Mouse (Mus musculus) heart, adult 9 months (tissue): ENCODE measurements around the gene Ezh1.

Experiments used
- DNase-seq, 2 experiments: peaks; one replicate each; pipeline ENCODE4 v3.0.0; 2022; ENCODE audit warnings: low spot score in 2 of 2

The Ezh1 gene

DNA sequence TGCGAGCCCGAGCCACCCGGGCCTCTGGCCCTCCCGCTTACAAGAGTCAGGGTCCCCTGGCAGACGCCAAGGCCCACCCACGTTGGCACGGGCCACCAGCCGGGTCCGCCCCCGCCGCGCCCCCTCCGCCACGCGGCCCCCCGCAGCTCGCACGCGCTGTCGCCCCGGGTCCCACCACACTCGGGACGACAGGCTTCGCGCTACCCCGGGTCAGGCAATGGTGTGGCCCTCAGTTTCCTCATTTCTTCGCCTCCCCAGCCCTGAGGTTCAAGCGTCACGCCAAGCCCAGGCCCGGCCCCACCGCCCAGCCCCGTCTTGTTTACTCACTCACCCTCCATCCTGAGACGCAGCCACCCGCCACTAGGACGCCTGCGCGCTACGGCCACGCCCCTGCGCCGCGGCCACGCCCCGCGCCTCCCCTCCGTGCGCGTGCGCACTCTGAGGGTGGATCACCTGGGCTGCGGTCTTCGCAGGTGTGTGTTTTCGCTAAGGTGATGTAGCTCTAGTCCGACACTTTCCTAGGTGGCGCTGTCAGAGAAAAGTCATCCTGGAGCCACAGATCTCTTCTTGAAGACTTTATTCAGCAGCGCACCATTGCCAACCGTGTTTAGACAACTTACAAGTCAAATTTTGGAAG lies at the start of gene Ezh1:
Gene Ezh1, minus strand, starts transcription at position 399 of the 637 bp plus-strand sequence.
- peak; percentile 92 to 94 for DNase-seq

DNA sequence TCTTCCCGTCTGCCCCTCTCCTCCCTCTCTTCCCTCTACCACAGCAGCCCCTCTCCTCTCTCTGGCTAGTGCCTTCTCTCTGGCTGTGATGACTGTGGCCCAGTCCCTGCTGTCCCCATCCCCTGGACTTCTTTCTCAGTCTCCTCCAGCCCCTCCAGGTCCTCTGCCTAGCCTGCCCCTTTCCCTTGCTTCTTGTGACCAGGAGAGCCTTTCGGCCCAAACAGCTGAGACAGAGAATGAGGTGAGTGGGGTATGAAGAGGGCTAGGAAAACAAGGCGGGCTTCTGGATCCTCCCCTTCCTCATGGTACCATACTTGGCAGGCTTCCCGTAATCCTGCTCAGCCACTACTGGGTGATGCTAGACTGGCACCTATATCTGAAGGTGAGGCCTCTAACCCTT lies 49.0 kb upstream of the Ezh1 start:
- DNase-seq, result no peak

DNA sequence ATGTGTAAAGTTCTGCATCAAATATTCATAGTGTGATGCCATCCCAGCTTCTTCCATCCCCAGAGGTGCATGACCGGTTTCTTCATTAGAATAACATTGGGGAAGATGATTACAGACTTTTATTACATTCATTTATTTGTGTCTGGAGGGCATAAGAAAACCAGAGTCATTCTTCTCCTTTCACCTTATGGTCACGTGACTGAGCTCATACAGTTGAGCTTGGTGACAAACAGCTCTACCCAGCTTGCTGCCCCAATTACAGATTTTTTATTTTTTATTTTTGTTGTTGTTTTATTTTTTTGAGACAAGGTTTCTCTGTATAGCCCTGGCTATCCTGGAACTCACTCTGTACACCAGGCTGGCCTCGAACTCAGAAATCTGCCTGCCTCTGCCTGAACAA lies 46.2 kb upstream of the Ezh1 start:
- no peak for DNase-seq

DNA sequence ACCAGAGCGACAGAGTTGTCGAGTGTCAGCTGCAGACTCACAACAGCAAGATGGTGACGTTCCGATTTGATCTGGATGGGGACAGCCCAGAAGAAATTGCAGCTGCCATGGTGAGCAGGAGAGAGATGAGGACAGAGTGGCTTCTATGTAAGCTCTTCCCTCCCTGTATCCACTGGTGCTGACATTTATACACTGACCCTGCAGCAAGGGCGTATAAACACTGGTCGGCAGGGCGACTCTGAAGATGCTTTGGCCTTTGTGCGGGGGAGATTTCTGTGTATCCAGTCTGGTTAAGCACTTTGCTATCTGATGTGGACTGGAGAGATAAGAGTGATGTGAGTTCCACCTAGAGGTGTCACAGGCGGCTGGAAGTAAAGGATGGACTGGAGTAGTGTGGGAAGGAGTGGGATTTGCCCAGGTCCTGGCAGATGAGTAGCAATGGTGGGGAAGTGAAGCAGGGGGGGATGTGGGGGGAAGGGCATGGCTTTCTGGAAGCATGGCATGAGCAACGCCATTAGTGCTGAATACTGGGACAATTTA lies 43.4 kb upstream of the Ezh1 start:
- DNase-seq, result no peak

DNA sequence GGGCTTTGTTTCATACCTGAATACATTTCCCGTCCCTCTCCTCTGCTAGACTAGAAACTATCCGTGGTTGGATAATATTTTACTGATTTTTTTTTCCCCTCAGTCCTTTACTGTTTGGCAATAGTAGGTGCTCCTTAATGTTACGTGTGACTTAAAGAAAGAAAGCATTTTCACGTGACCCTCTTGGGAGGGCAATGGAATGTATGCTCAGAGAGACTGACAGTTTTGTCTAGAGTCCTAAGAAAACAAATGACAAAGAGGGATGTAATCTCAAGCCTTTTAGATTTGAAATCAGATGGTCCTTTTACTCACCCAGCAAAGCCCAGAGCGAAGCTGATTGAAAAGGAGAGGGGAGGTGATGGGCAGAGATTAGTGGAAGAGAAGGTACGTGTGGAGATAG lies 39.6 kb upstream of the Ezh1 start:
- no peak for DNase-seq

DNA sequence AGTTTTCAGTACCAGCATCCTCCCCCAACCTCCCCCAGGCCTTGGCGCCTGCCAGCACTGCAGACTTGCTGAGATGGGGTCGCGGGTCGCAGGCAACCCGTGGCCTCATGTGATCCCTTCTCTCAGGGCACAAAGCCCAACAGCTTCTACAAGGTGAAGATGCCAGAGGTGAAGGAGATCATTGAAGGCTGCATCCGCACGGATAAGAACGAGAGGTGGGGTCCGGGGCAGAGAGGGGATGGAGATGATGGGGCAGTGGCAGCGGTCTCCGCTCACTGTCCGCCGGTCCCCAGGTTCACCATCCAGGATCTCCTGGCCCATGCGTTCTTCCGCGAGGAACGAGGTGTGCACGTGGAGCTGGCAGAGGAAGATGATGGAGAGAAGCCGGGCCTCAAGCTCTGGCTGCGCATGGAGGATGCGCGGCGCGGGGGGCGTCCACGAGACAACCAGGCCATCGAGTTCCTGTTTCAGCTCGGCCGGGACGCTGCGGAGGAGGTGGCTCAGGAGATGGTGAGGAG lies 38.8 kb upstream of the Ezh1 start:
- no peak for DNase-seq

DNA sequence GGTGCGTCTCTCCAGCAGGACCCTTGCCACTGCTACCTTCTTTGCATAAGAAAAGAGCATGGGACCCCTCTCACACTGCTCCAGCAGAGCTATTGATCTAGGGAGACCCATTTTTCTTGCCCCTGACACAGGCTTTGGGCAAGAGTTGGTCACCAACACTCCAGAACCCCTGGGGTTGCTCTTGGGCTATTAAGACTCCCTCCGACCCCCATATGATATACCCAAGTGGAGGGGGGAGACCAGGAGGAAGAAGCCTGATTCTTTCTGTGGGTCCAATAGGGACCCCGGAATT lies 37.7 kb upstream of the Ezh1 start:
- no peak for DNase-seq

DNA sequence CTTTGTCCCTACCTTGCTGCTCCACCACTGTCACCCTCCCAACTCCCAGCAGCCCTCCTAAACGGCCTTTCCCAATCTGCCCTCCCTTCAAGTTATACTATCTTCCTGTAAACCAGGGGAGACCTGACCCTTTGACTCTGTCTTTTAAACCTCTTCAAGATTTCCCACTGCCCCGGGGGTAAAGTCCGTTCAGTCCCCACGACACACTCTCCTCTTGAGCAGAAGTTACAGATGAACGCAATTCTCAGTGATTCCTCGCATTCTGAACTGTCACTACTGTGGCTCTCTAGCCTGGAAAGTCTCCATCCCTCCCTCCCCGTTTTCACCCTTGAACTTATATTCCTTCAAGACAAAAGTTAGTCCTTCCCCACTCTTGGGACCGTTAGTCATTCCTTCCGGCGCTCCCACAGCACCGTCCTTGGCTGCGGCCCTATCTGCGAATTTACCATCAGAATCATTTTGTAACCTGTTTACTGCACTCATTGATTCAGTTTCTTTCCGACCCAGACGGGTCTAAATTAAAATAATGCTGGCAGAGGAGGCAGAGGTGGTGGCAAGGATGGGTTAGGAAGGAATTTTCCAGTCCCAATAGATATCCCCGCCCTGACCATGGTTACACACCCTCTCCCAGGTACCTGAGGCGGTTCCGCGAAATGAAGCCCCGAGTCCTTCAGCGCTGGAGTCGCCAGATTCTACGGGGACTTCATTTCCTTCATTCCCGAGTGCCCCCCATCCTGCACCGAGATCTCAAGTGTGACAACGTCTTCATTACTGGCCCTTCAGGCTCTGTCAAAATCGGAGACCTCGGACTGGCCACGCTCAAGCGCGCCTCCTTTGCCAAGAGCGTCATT lies 37.1 kb upstream of the Ezh1 start:
- DNase-seq, result no peak

DNA sequence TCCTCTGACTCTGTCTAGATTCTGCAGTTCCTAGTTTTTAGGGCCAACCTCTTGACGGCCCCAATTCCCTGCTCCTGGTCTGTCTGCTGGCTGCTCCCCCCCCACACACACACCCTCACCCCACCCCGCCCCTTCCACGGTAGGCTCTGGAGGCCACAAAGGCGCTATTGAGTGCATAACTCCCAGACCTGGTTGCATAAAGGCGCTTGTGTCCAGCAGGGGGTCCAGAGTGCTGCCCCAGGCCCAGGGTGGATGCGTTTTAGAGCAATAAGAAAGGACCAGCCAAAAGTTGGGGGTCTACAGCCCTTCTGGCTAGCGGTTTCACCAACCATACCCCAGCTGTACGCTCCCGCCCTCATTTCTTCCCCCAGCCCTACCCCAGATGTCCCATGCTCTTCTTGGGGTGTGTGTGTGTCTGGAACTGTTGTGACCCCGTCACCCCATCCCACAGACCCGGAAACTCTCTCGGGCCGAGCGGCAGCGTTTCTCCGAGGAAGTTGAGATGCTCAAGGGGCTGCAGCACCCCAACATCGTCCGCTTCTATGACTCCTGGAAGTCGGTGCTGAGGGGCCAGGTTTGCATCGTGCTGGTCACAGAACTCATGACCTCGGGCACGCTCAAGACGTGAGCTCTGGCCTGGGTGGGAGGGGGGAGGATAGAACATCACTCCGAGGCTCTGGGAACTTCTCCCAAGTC lies 36.2 kb upstream of the Ezh1 start:
- DNase-seq, result no peak

DNA sequence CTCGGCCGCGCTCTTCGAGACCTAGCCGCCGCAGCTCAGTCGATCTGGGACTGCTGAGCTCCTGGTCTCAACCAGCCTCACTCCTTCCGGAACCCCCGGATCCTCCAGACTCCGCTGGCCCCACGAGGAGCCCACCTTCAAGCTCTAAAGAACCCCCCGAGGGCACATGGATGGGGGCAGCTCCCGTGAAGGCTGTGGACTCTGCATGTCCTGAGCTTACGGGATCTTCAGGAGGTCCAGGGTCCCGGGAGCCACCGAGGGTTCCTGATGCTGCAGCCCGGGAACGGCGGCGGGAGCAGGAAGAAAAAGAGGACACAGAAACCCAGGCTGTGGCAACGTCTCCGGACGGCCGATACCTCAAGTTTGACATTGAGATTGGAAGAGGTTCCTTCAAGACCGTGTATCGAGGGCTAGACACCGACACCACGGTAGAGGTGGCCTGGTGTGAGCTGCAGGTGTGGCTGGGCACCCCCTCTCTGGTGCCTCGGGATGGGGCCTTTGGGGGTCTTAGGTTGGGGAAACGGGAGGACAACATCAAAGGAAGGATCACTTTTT lies 34.6 kb upstream of the Ezh1 start:
- DNase-seq, result peak in 1 of 2 experiments; percentile 26

DNA sequence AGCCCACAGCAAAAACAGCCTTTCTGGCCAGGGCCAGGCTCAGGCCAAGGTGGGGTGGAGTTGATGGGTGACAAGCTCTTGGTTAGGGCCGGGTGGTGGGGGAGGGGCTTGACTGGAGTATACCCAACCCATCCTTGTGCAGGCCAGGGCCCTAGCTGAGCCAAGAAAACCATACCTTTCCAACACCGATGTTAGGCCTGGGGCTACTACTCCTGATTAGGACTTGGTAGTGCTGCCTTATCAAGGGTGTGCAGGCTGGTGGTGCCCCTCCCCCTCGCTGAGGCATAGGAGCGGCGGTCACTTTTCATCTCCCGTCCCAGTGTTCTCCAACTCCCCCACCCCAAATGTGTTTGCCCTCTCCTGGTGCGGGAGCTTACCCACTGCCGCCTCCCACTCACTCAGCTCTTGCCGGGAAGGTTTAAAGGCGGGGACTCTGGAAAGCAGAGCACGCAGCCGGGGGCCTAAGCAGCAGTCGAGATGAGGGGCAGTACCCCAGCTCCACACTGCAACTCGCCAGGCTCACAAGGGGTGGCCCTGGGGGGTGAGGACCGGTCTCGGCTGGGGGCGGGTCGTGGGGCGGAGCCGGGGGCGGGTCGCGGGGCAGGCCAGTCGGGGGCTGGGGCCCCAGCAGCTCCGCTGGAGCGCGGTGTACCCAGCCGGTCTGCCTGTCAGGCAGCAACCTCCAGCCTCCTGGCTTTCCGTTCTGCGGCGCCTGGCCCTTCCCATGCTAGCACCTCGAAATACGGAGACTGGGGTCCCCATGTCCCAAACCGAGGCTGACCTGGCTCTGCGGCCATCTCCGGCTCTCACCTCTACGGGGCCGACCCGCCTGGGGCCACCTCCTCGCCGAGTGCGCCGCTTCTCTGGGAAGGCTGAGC lies 33.9 kb upstream of the Ezh1 start, which contains the start of gene Wnk4:
Gene Wnk4, plus strand, starts transcription at position 620 of the 878 bp plus-strand sequence.
- DNase-seq, result peak; percentile 57 to 61

DNA sequence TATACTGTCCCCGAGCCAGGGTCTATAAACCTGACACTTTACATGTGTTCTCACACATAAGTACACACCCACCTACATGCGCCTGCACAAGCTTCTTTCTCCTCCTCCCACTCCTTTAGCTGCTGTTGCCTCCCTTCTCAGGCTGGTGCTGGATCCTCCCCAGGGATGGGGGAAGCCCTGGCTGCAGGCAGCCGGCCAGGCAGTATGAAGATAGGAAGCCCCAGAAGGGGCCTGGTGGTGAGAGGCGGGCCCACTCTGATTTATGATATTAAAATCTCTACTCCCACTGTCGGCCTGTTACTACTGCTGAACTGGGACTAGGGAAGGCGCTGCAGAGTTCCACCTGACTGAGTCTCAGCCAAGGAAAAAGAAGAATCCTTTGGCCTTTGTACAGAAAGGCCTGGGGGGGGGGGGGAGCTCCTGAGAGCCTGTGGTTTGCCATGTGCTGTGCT lies 33.0 kb upstream of the Ezh1 start:
- DNase-seq, result peak; percentile 39 to 40

DNA sequence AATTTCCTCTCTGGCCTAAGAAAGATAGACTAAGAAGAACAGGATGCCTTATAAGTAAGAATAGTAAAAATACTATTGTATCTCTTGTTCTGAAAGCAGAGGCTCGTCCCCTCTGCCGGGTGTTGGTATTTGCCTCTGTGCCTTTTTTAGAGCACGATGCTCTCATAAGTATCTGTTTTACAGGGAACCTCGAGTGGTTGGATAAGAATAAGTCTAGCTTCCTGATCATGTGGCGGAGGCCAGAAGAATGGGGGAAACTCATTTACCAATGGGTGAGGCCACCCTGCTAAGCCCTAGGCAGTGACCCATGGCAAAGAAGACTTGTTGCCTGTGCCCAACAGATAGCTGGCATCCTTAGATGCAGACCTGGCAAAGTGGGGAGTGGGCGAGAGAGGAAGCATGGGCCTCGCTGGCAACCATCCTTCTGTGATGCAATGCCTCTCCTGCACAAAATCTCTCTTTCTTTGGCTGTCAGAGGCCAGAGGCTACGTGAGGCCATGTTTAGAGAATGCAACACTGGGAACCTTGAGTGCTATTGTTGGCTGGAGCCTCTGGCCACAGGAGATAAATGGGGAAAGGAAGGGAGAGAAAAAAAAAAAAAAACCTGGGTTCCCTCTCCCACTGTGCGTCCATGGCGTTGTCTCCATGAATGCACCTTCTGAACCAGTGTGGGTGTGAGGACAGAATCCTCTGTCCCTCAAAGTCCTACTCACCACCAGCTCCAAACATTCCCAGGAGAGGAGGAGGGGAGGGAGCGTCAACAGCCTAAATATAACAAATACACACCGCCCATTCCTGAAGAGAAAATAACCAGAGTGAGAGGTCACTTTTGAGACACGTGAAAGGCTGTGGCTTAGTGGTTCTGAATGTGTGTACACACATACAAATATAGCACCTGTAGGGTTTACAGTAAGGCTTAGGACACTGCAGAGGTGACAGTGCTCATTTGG lies 29.8 kb upstream of the Ezh1 start:
- peak; percentile 70 to 73 for DNase-seq

DNA sequence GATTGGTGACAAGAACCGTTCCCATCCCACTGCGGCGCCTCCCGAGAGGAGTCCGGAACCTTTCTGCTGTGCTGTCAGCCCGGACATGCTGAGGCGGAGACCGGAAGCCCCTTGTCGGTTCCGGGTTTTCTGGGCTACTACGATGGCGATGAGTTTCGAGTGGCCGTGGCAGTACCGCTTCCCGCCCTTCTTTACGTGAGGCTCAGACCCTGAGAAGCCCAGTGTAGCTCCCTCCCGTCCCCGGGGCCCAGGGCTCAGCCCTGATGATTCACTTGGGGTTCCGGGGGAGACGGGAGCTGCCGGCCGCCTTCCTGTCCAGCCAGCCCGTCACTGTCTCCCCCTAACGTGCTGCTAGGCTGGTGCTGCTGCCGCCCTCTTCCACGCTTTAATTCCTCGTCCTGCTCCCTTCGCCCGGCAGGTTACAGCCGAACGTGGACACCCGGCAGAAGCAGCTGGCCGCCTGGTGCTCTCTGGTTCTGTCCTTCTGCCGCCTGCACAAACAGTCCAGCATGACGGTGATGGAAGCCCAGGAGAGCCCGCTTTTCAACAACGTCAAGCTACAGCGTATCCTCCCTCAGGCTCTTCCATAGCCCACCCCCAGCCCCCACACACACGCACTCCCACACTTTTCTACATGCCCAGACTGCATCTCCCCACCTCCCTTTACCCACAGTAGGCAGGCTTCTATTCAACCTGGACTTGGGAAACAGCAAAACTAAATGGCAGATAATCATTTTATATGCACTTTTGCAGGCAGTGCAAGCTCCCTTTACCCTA lies 27.5 kb upstream of the Ezh1 start, which contains the start of gene Vps25:
Gene Vps25, plus strand, starts transcription at position 95 of the 777 bp plus-strand sequence.
- DNase-seq, result peak; percentile 80 to 85

DNA sequence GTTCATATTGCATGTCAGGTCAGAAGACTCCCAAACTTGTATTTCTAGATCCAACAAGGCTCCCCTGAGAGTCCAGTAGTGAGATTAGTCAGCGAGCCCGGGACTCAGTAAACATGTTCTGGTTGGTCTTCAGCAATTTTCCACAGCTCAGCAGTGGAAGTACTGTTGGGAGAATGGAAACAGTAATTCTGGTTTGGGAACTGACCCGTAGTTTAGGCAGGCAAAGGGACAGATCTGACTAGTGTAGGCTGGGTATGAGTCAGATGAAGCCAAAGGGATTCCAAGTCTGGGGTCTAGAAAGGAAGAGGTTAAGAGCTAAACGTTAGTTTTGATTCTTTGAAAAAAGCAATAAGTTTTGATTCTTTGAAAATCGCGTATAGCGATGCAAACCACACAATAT lies 26.7 kb upstream of the Ezh1 start:
- DNase-seq, result peak in 1 of 2 experiments; percentile 34

DNA sequence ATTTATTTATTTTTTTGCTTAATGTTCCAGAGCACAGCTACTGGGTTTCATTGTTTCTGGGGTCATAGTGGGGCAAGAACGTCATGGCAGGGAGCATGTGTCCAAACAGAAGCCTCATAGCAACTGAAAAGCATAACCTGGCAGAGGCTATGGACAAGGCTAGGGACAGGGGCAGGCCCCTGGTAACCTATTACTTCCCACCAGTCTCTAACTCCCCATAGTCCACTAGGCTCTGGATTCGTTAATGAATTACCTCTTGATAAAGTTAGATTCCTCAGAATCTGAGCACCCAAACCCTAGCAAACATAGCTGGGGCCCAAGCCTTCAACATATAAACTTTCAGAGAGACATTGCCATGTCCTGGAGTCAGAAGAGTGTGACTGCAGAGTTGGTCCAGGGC lies 24.8 kb upstream of the Ezh1 start:
- DNase-seq, result no peak

DNA sequence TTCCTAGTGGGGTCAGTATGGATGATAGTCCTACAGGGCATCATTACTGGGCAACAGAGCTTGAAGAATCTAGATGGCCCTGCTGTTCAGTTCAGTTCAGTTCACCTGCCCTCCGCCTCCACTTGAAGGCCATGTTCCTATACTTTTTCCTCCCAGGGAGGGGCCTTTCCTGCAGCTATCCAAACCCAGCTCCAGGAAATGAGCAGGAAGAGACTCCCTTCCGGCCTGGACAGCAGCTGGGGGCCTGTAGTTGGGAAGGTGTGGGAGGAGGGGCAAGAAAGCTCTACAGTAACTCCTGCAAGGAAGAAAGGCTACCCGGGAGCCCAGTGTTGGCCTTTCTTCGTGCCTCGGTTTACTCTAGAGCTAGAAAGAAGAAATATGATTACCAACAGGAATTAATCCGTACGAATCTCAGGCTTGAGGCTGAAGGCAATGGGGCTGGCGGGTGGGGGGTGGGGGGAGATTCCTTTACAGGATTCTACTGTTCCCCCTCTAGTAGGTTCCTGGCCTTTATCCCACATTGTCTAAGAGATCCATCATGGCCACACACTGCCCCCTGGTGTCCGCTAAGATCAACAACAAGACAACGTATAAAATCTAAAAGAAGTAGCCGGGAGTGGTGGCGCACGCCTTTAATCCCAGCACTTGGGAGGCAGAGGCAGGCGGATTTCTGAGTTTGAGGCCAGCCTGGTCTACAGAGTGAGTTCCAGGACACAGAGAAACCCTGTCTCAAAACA lies 22.2 kb upstream of the Ezh1 start:
- DNase-seq, result peak; percentile 78 to 84

DNA sequence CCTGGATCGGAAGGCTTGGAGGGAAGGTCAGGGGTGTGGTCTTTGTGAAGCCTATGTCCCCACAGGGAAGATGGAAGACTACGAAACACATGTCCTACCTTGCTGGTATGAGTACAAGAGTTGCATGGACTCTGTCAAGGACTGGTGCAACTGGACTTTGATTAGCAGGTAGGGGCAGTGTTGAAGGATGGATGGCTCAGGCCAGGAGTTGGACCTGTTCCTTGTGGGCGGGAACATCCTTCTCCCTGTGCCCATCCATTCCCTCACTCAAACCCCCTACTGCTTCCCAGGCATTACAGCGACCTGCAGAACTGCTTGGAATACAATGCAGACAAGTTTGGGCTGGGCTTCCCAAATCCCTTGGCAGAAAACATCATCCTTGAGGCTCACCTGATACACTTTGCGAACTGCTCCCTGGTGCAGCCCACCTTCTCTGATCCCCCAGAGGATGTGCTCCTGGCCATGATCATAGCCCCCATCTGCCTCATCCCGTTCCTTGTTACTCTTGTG lies 21.3 kb upstream of the Ezh1 start:
- no peak for DNase-seq
